Mouse (Mus musculus): ENCODE data around the gene Nell1.

The Nell1 gene

GRCm38 (mm10) chr7:50053704-50054103 is 79.0 kb downstream of the Nell1 start:
- DNase-seq, result no peak

DNA sequence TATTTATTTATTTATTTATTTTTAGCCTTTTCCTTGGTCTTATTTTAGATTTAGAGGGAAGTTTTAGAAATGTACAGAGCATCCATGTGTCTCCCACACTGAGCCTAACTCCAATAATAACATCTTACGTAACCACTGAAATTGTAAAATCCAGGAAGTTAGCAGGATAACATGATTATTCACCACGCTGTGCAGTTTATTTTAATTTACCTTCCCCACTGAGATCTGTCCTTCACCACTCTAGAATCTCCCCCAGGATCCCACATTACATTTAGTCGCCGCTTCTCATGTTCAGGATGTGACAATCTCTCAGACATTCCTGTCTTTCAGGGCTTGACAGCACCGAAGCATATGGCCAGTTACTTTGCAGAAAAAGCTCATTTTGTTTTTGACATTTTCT is 119.8 kb downstream of the Nell1 start:
- no peak for DNase-seq

- no peak for DNase-seq
Measured at GRCm38 (mm10) chr7:50105612-50106321, 131.1 kb downstream of the Nell1 start.

- no peak for DNase-seq
Measured at GRCm38 (mm10) chr7:50107261-50107660, 132.6 kb downstream of the Nell1 start.

GRCm38 (mm10) chr7:50118348-50118747 is 143.7 kb downstream of the Nell1 start:
- no peak for DNase-seq

- no peak for DNase-seq
Measured at GRCm38 (mm10) chr7:50137706-50138105, 163.0 kb downstream of the Nell1 start.

DNA sequence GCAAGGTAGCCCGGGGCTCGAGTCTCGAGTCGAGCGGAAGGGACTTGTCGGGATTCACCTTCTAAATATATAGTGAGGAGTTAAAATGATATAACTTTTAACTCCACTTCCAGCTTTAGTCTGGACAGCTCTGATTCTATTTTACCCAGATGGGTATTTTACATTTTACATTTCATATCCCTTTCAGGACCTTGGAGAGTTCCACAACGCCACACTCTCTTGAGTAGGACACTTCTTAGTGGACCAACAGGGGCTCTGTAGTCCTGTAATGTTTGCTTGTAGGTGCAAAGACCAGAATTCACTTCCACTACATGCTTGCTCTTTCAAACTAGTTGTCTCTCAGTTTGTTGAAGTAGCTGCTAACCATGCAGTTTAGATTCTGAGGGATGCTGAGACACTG is 174.7 kb downstream of the Nell1 start:
- no peak for DNase-seq

DNA sequence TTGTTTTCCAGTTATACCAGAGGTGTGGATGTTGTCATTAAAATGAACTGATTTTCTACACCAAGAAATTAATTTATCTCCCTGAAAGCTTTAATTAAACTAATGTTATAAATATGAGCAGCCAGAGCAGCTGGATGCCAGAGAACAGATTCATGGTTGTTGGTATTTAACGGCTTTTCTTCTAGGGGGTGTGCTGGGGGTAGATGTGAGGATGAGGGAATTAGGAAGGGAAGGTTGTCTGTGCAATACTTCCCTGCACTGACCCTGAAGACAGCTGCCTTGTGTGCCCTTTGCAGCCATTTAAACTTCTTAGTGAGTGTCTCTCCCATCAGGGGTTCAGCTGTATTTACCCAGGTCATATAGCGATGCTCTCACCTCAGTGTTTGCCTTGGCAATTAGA is 176.2 kb downstream of the Nell1 start:
- no peak for DNase-seq

DNA sequence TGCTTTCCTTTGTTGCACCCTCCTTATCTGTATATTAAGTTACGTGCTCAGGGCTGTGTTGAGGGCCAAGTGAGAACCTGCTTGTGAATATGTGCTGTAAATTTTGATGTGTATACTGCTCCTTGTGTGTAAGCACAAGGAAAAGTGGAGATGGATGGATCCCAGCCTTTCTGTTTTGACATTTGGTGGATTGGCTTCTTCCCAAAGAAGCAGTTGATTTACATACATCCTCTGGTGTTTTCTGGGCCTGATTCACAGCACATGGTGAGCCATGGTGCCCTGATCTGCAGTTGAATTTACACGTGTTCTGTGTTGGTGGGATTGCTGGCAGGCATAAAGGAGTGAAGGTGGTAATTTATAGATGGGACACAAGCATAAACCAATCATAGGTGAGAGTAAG is 179.0 kb downstream of the Nell1 start:
- no peak for DNase-seq

DNA sequence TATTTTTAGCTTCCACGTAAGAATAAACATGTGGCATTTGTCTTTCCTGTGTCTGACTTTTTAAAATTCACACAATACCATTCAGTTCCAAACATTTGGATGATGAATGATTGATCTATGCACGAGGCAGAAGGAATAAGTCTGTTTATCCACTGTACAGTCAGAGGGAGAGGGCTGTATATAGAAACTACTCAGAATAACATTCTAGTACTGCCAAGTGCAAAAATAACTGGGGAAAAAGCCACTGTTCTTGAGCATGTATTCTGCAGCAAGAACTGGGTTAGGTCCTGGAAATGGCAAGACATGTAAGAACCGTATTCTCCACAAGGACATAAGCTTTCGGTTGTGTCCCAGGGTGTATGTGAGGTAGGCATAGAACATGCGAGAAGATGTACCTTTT is 187.9 kb downstream of the Nell1 start:
- DNase-seq, result no peak

GRCm38 (mm10) chr7:50168778-50169177 is 194.1 kb downstream of the Nell1 start:
- DNase-seq, result no peak

DNA sequence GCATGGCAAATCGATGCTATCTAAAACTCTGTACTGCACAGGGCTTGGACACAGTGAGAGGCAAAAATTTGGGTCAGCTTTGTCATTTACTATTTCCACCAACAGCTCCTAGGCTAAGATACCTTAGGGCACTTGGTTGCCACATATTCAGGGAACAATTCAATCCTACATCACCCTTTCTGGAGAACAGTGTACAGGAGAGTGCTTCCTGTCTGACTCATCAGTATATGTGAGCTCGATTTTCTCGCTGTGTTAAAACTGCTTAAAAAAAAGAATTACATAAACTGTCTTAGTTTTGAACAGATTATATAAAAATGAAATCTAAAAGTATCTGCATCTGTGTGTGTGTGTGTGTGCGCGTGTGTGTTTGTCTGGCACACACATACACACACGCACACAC is 211.6 kb downstream of the Nell1 start:
- no peak for DNase-seq

- DNase-seq, result no peak
Measured at GRCm38 (mm10) chr7:50193955-50194354, 219.3 kb downstream of the Nell1 start.

DNA sequence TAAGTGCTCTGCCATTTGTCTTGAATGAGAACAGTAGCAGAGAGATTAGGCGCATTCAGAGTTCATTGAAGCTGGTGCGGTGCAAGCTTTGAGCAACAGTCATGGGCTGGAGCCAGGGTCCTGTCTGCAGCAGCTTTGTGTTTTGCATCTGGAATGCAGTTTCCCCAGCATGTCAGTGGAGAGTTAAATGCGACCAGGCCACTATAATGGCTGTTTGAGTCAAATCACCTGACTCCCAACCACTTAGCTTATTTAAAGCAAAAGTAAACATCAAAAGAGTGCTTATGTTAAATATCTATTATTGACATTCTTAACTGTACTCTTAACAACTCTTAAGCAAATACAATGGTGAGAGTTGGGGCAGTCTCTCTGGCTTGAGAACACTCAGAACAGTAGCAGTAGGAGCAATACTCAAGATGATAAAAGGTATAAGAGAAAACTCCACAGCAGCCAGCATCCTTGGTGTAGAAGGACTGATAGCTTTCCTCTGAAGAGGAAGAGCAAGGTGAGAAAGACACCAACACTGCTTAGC is 220.5 kb downstream of the Nell1 start:
- no peak for DNase-seq

- no peak for DNase-seq
Measured at GRCm38 (mm10) chr7:50205268-50205667, 230.6 kb downstream of the Nell1 start.

DNA sequence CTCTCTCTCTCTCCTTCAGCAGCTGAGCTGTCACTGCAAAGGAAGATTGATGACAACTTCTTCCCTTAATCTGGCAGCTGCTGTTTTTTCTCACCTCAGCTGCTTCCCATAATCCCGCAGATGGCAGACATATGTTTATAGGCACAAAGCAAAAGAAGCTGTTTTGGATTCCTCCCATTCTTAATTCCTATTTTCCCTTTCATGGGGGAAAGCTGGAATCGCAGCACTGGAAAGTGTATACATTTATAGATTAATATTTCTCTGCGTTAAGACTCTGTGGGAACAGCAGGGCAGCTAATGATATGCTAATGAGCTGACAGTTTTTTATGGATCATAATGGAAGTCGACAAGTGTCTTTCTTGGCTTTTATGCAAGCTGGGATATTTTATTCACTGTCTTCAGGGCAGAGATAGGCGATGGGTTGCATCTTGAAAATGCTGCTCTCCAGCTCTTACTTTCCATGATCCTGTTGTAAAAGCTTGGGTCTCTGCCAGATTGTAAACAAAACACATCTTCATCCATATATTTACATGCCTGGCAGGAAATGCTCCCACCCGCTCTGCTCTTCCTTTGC is 236.1 kb downstream of the Nell1 start:
- DNase-seq, result no peak

GRCm38 (mm10) chr7:50221849-50222248 is 247.2 kb downstream of the Nell1 start:
- no peak for DNase-seq

DNA sequence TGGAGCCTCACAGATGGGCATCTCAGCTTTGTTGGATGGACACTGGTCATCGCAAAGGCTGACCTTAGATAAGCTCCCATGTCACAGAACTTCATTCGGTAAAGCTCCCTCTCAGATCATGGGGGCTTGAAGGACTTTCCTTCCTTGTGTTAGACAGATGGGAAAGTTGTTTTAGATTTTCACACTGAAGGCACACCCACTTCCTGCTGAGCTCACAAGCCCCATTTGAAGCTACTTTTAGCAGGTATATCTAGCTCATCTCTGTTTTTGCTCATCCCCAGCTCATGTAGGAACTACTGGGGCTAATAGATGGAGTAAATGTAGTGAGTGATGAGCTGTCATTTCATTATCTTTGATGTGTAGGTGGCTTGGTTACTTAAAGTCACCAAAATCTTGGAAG is 252.0 kb downstream of the Nell1 start:
- DNase-seq, result no peak

- DNase-seq, result no peak
Measured at GRCm38 (mm10) chr7:50228273-50228672, 253.6 kb downstream of the Nell1 start.

- no peak for DNase-seq
Measured at GRCm38 (mm10) chr7:50241213-50241612, 266.5 kb downstream of the Nell1 start.

GRCm38 (mm10) chr7:50241634-50242273 is 267.1 kb downstream of the Nell1 start:
- DNase-seq, result no peak

DNA sequence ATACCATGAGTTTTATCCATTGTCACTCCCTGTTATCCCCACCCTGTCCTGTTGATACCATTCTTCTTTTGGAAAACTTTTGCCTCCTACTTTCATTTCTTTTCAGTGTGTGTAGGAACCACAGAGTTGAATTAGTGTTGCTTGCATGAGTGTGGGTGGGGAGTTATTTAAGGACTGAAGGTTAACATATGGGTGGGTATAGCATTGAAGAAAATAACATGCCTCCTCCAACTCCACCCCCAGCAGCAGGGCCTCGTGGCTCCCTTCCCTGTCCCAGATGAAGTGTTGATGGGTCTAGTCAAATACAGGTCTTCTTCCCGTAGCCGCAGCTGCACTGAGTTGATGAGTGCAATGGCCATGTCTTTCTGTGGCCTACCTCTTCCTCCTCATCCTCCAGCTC is 278.5 kb downstream of the Nell1 start:
- DNase-seq, result no peak

DNA sequence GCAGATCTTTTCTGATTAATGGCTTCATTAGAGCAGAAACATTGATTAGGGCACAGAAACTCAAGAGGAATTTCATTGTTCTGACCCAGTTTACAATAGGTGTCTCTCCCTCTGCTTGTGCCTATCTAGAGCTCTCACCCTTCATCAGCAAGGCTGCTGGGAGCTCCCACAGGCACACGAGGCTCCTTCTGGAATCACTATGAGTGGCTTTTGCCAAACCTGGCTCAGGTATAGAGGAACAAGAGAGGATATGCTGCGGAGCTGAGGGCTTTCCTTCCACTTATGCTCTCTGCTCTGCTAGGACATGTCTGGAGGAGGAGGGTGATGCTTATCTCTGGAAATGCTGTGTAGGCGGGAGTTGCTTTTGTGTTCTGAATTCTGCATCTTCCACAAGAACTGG is 285.4 kb downstream of the Nell1 start:
- no peak for DNase-seq

DNA sequence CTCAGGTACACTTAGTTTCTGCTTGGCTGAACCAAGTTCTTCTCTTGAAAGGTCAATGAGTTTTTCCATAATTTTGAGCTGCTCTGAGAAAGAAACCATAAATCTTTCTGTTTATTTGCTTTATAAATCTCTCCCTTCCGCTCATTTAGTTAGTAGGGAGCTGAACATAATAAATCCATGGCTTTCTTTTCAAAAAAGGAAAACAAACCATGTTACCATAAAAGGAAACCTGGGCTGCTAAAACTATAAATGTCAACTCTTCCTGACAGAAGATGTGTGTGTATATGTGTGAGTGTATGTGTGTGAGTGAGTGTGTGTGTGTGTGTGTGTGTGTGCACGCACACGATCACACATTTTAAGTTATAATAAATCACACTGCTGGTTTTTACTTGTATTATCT is 320.8 kb downstream of the Nell1 start:
- no peak for DNase-seq

All from B cell, adult 2 months (primary cell).